In genomic region chr4:59374271-59374938, GRCm38 (mm10) we compare ENCODE assay signal across 27 mouse cellular contexts.
DNase-seq lines count a peak whose midpoint lies in the region; ATAC-seq and TF ChIP-seq lines count a peak whose summit lies in the region.
"Had no signal": no experiment of that assay in that cellular context is flagged by ENCODE, and none has a peak within 500 bp of the region (broad histone marks: within the 10 kb centered on the region; RNA-seq: fewer than 3 reads in every experiment).

No protein-coding gene starts in this region.

- H3ac ChIP-seq in myocyte (ENCODE audit: control insufficient read depth, insufficient read length) = no peak overlapping the region

- 64% methylated on average over 10 of the region's 10 CpGs for WGBS in kidney, adult 2 months
- WGBS in lung, embryonic 15.5 days = 50% methylated on average over 10 of the region's 10 CpGs

- no peaks in the 10 kb centered on the region for H3K4me1 ChIP-seq in kidney, adult 2 months (ENCODE audit: control insufficient read depth, insufficient read depth, low read length)
- H3K4me1 ChIP-seq in lung, embryonic 15.5 days = peaks cover 12% of the 10 kb centered on the region
- H3K4me1 ChIP-seq: liver, embryonic 13.5 days; neural tube, embryonic 15.5 days; stomach, embryonic 15.5 days had no signal

- no peaks in the 10 kb centered on the region for H3K9me3 ChIP-seq in lung, embryonic 15.5 days
- H3K9me3 ChIP-seq: G1E; heart, embryonic 15.5 days; limb, embryonic 13.5 days; liver, embryonic 13.5 days; neural tube, embryonic 15.5 days; stomach, embryonic 15.5 days had no signal

- H3K36me3 ChIP-seq in kidney, adult 2 months (ENCODE audit: control insufficient read depth, insufficient read depth, low read length) = no peaks in the 10 kb centered on the region
- H3K36me3 ChIP-seq in lung, embryonic 15.5 days = no peaks in the 10 kb centered on the region
- H3K36me3 ChIP-seq in myocyte (ENCODE audit: control insufficient read depth, insufficient read depth) = no peaks in the 10 kb centered on the region
- H3K36me3 ChIP-seq: heart, embryonic 15.5 days; limb, embryonic 13.5 days; neural tube, embryonic 15.5 days; stomach, embryonic 15.5 days had no signal

- H3K4me2 ChIP-seq in lung, embryonic 15.5 days = no peak overlapping the region
- peak overlapping the region; percentile 43 for H3K4me2 ChIP-seq in myocyte (ENCODE audit: low read depth)
- H3K4me2 ChIP-seq: heart, embryonic 15.5 days; limb, embryonic 13.5 days; liver, embryonic 13.5 days; neural tube, embryonic 15.5 days; stomach, embryonic 15.5 days had no signal

- TF ChIP-seq CTCF in kidney, adult 2 months (conservative IDR thresholded peaks at IDR 0.05; ENCODE audit: insufficient read depth, insufficient read length, low read depth, low read length) = no peak

- no peak for ATAC-seq in lung, embryonic 15.5 days (ENCODE audit: borderline replicate concordance, extremely low read depth, low FRiP score, low TSS enrichment)
- no peak for ATAC-seq in cerebellum, adult (ENCODE audit: insufficient number of reproducible peaks, low FRiP score, low TSS enrichment)
- ATAC-seq: activated CD4-positive, CD25-positive, alpha-beta regulatory T cell, adult 4 months; forebrain, postnatal 0 days; hindbrain, postnatal 0 days; intestine, embryonic 16.5 days had no signal

- no peak for TF ChIP-seq POLR2A in kidney, adult 2 months (IDR thresholded peaks at IDR 0.05; ENCODE audit: low read depth, low read length)
- no peak for TF ChIP-seq POLR2A in myocyte (IDR thresholded peaks at IDR 0.05; ENCODE audit: insufficient read length, low read depth)

- no peaks in the 10 kb centered on the region for H3K79me2 ChIP-seq in myocyte (ENCODE audit: control insufficient read depth, insufficient read depth)

- peak overlapping the region; percentile 59 for H3K27ac ChIP-seq in kidney, adult 2 months (ENCODE audit: insufficient read depth, low read depth, low read length)
- H3K27ac ChIP-seq in lung, embryonic 15.5 days = peak overlapping the region; percentile 46; the same call in 1 of the 2 replicates
- H3K27ac ChIP-seq: heart, embryonic 15.5 days; hindbrain, postnatal 0 days; limb, embryonic 13.5 days; liver, embryonic 13.5 days; neural tube, embryonic 15.5 days; stomach, embryonic 15.5 days had no signal

- H3K9ac ChIP-seq in lung, embryonic 15.5 days = no peak overlapping the region
- H3K9ac ChIP-seq: forebrain, postnatal 0 days; heart, embryonic 15.5 days; limb, embryonic 13.5 days; liver, embryonic 13.5 days; neural tube, embryonic 15.5 days; stomach, embryonic 15.5 days had no signal

- DNase-seq in kidney, adult 2 months = no peak
- no peak for DNase-seq in kidney, postnatal 25 days
- DNase-seq in lung, adult 18-20 months = no peak
- DNase-seq in NIH3T3 (ENCODE audit: low read depth) = peak; percentile 65
- no peak for DNase-seq in cerebellum, postnatal 25 days
- DNase-seq: adrenal gland, adult 8-10 months; B cell, adult 2 months; cerebellum, adult 2 months; forebrain, postnatal 0 days; gastrocnemius, postnatal 25 days; kidney, postnatal 4 days; liver, embryonic 13.5 days; lung, postnatal 36 days; thymus, adult 2 months; thymus, postnatal 4 days had no signal

- H3K4me3 ChIP-seq in kidney, adult 2 months (ENCODE audit: insufficient read depth, low read depth, low read length) = no peak overlapping the region
- H3K4me3 ChIP-seq in lung, embryonic 15.5 days = no peak overlapping the region
- no peak overlapping the region for H3K4me3 ChIP-seq in myocyte
- H3K4me3 ChIP-seq: heart, embryonic 15.5 days; limb, embryonic 13.5 days; liver, embryonic 13.5 days; neural tube, embryonic 15.5 days; stomach, embryonic 15.5 days had no signal

- no peaks in the 10 kb centered on the region for H3K27me3 ChIP-seq in kidney, adult 2 months (replicated peaks; ENCODE audit: control insufficient read depth, insufficient read depth, low read length)
- H3K27me3 ChIP-seq in lung, embryonic 15.5 days = no peaks in the 10 kb centered on the region
- H3K27me3 ChIP-seq in myocyte (ENCODE audit: control insufficient read depth, insufficient read depth, insufficient read length) = no peaks in the 10 kb centered on the region
- H3K27me3 ChIP-seq: CH12.LX; heart, embryonic 15.5 days; limb, embryonic 13.5 days; liver, embryonic 13.5 days; neural tube, embryonic 15.5 days; stomach, embryonic 15.5 days had no signal

TF ChIP-seq in myocyte, 11 proteins besides CTCF, POLR2A, EP300 and RAD21:
- TF ChIP-seq TCF12 (IDR thresholded peaks at IDR 0.05; ENCODE audit: insufficient read depth, poor library complexity, severe bottlenecking) (no peak), REST (IDR thresholded peaks at IDR 0.05; ENCODE audit: insufficient read depth, insufficient read length) (no peak), MYOG (IDR thresholded peaks at IDR 0.05; ENCODE audit: control insufficient read depth in 1 of 3, insufficient read depth in 1 of 3, insufficient read length in 2 of 3, low read depth in 2 of 3) (no peak), POLR2AphosphoS2 (IDR thresholded peaks at IDR 0.05; ENCODE audit: insufficient read length, low read depth) (no peak), E2F4 (IDR thresholded peaks at IDR 0.05; ENCODE audit: insufficient read depth) (no peak), TCF3 (IDR thresholded peaks at IDR 0.05; ENCODE audit: insufficient read length, low read depth) (no peak), MAX (IDR thresholded peaks at IDR 0.05; ENCODE audit: low read depth) (no peak), USF1 (IDR thresholded peaks at IDR 0.05; ENCODE audit: low read depth) (no peak)
